Mouse (Mus musculus): ENCODE measurements around the gene Kcnh1.

The Kcnh1 gene

GRCm38 (mm10) chr1:192314044-192314443 lies 123.5 kb downstream of the Kcnh1 start:
- in situ Hi-C loops (cut with MboI, MseI), result no loop called here

GRCm38 (mm10) chr1:192315392-192316070 lies 125.0 kb downstream of the Kcnh1 start:
- in situ Hi-C loops (cut with MboI, MseI), result no loop called here

GRCm38 (mm10) chr1:192324223-192324622 lies 133.6 kb downstream of the Kcnh1 start:
- in situ Hi-C loops (cut with MboI, MseI), result no loop called here

- in situ Hi-C loops (cut with MboI, MseI), result no loop called here
Observed at GRCm38 (mm10) chr1:192327052-192327451, 136.5 kb downstream of the Kcnh1 start.

- in situ Hi-C loops (cut with MboI, MseI), result no loop called here
Observed at GRCm38 (mm10) chr1:192331207-192331606, 140.6 kb downstream of the Kcnh1 start.

GRCm38 (mm10) chr1:192336029-192336428 lies 145.5 kb downstream of the Kcnh1 start:
- in situ Hi-C loops (cut with MboI, MseI), result no loop called here

GRCm38 (mm10) chr1:192339361-192340077 lies 148.9 kb downstream of the Kcnh1 start:
- in situ Hi-C loops (cut with MboI, MseI), result no loop called here

- in situ Hi-C loops (cut with MboI, MseI), result no loop called here
Observed at GRCm38 (mm10) chr1:192341774-192342173, 151.2 kb downstream of the Kcnh1 start.

- in situ Hi-C loops (cut with MboI, MseI), result no loop called here
Observed at GRCm38 (mm10) chr1:192343996-192344395, 153.4 kb downstream of the Kcnh1 start.

- in situ Hi-C loops (cut with MboI, MseI), result no loop called here
Observed at GRCm38 (mm10) chr1:192347327-192347726, 156.8 kb downstream of the Kcnh1 start.

- in situ Hi-C loops (cut with MboI, MseI), result no loop called here
Observed at GRCm38 (mm10) chr1:192356231-192356630, 165.7 kb downstream of the Kcnh1 start.

- in situ Hi-C loops (cut with MboI, MseI), result no loop called here
Observed at GRCm38 (mm10) chr1:192359212-192359611, 168.6 kb downstream of the Kcnh1 start.

- in situ Hi-C loops (cut with MboI, MseI), result no loop called here
Observed at GRCm38 (mm10) chr1:192368336-192368735, 177.8 kb downstream of the Kcnh1 start.

GRCm38 (mm10) chr1:192371943-192372614 lies 181.5 kb downstream of the Kcnh1 start:
- in situ Hi-C loops (cut with MboI, MseI), result no loop called here

GRCm38 (mm10) chr1:192378546-192379075 lies 188.0 kb downstream of the Kcnh1 start:
- in situ Hi-C loops (cut with MboI, MseI), result no loop called here

GRCm38 (mm10) chr1:192380596-192381041 lies 190.0 kb downstream of the Kcnh1 start:
- in situ Hi-C loops (cut with MboI, MseI), result no loop called here

GRCm38 (mm10) chr1:192387624-192388023 lies 197.1 kb downstream of the Kcnh1 start:
- in situ Hi-C loops (cut with MboI, MseI), result no loop called here

- in situ Hi-C loops (cut with MboI, MseI), result no loop called here
Observed at GRCm38 (mm10) chr1:192391041-192391440, 200.5 kb downstream of the Kcnh1 start.

- in situ Hi-C loops (cut with MboI, MseI), result no loop called here
Observed at GRCm38 (mm10) chr1:192392232-192392631, 201.7 kb downstream of the Kcnh1 start.

- in situ Hi-C loops (cut with MboI, MseI), result loop anchor here in 1 of 2 experiments (5.0 kb wide), 1 partner anchor 77 kb away; no protein-coding TSS in a partner anchor
Observed at GRCm38 (mm10) chr1:192399667-192400490, 209.3 kb downstream of the Kcnh1 start.

- in situ Hi-C loops (cut with MboI, MseI), result loop anchor here in 1 of 2 experiments (5.0 kb wide), 1 partner anchor 76 kb away; no protein-coding TSS in a partner anchor
Observed at GRCm38 (mm10) chr1:192400991-192401390, 210.4 kb downstream of the Kcnh1 start.
